Mouse (Mus musculus): ENCODE measurements around the gene Taf6l.

- TF ChIP-seq CTCF (IDR thresholded peaks at IDR 0.05; ENCODE audit: borderline replicate concordance, extremely low read depth, insufficient read depth, insufficient read length), result no peak
- no peak for TF ChIP-seq POLR2A (IDR thresholded peaks at IDR 0.05; ENCODE audit: borderline replicate concordance, extremely low read depth, insufficient read depth, insufficient read length, poor library complexity, severe bottlenecking)
Observed at GRCm38 (mm10) chr19:8773409-8773808, 12.8 kb downstream of the Taf6l start.

Measured in brain, embryonic 14.5 days (tissue).